Mouse (Mus musculus) left cerebral cortex, adult 9 months (tissue): ENCODE measurements around the gene Agap2.

Experiments used
- DNase-seq, 2 experiments: peaks; one replicate each; pipeline ENCODE4 v3.0.0; 2022; ENCODE audit warnings: low spot score in 2 of 2

Gene Agap2

GRCm38 (mm10) chr10:127075080-127075479, at the start of gene Agap2:
Gene Agap2, plus strand, starts transcription at chr10:127075284.
- DNase-seq = no peak

GRCm38 (mm10) chr10:127030336-127031296, 44.5 kb upstream of the Agap2 start, which contains the start of gene Tsfm:
Gene Tsfm, minus strand, starts transcription at chr10:127030840.
- DNase-seq = peak; percentile 46 to 90

GRCm38 (mm10) chr10:127033301-127033741, 41.8 kb upstream of the Agap2 start:
- no peak for DNase-seq

DNA sequence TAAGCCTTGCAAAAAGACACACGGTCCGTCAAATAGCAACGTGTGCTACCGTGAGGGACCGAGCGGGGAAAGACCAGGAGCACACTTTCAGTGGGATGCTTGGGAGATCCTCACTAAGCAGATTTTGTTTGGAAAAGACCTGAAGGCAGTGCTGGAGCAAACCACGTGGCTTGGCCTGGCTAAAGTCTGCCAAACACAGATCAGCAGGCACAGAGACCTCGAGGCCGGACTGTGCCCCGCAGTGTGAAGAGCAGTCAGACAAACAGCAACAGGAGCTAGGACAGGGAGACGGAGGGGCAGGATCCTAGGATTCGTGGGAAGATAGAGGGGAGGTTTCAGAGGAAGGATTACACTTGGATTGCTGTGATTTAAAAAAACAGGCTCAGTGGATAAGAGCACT, 38.8 kb upstream of the Agap2 start:
- no peak for DNase-seq

GRCm38 (mm10) chr10:127037641-127038040, 37.4 kb upstream of the Agap2 start:
- DNase-seq = no peak

DNA sequence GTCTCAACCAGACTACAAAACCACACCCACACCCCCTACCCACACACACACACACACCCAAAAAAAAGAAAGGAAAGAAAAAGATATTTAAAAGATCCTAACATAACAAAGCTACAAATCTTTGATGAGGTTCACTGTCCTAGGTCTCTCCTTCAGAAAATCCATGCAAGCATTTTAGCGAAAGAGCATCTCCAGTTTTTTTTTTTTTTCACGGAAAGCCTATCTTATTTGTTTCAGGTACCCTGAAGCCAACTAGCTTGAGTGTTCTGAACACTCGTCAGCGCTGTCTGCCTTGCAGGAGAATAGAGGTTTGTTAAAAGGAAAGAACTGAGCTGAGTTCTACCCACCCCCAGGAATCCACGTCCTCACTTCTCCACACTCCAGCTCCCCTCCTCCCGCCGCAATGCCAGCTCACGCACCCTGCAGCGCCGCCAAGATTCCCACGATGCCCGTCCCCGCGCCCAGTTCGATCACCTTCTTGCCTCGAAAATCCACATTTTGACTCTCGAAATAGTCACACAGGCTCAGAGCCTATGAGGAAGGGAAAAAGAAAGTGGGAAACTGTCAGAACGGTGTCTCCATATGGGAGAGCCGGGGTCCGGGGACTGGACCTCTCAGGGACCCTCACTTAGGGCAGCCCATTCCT, 34.4 kb upstream of the Agap2 start:
- DNase-seq = peak in 1 of 2 experiments; percentile 50

DNA sequence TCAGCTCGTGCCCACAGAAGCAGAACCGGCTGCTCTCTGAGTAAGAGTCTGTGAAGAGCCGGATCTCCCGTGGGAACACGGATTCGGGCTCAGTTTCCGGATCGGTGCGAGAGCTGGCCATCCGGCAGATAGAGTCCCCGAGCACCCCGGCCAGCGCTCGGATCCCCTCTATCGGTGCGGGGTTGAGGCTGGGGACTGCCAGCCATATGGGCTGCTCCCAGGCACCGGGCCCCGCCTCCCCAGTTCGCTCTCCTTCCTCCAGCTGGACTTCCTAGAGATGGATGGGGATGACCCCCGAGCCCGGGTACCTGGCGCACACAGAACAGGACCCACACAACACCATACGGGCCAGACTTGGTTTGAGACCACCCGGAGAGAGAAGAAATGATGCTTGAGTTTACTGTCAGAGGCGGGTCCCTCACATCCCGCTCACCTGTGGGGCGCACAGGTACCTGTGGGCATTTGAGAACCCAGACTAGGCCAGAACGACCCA, 33.8 kb upstream of the Agap2 start, which contains the start of the genes Mettl1 and Eef1akmt3:
Mettl1 (plus strand) TSS at position 141 of the 493 bp plus-strand sequence.
Eef1akmt3 (minus strand) TSS at position 240 of the 493 bp plus-strand sequence.
- DNase-seq = no peak

DNA sequence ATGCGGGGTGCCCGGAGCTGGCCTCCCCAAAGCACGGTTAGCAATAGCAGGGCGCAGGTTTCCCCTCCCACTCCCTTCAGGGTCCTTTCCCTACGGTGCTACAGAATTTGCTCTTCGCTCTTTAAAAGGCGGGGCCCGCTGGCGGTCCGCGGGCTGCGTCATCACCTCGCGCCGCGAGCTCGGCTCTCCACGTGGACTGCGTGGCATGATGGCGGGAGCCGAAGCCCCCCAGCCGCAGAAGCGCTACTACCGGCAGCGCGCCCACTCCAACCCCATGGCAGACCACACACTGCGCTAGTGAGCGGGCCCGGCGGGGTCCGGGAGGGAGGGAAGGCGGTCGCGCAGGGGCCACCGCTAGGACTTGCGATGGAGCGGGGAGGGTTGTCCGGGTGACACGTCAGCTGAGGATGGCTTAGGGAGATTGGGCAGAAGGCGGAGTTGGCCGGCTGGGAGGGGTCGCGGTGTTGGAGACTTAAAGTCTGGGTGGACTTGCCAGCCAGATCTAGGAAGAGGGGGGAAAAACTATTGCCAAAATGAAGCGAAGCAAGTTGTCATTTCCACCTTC, 33.2 kb upstream of the Agap2 start:
- peak; percentile 62 to 89 for DNase-seq

DNA sequence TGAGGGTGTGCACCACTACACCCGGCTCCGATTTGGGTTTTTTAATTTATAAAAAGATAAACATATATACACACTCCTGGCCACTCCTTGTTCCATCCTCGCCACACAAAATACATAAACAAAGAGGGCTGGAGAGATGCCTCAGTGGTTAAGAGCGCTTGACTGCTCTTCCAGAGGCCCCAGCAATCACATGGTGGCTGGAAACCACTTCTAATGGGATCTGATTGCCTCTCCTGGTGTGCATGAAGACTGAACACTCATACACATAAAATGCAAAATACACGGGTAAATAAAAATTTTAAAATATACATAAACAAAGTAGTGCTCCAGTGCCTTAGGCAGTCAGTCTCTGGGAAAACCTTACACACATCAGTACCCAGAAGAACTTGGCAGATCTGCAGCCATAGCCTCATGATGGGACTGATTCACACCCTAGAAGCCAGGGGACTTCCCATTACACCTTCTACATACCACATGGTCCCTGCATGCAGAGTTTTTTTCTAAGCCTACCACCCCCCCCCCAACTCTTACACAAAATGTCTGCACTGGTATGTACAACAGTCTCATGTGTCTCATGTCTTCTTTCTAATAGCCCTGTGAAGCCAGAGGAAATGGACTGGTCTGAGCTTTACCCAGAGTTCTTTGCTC, 32.5 kb upstream of the Agap2 start:
- DNase-seq = no peak

DNA sequence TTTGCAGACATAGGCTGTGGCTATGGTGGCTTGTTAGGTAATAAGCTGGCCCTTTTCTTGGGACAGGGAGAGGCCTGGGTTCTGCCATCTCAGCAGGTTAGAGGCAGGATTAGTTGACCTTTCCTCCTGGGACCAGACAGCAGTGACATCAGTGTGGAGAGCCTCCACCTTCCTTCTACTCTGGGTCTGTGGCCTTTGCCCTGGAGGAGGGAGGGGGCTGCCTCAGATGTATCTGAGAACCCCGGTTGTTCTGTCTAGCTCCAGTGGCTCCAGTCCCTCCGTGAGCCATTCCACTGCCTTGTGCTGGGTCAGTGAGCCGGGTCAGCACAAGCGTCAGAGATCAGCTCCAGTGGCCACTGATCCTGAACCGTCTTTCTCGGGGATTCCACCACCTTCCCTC, 31.9 kb upstream of the Agap2 start:
- no peak for DNase-seq

DNA sequence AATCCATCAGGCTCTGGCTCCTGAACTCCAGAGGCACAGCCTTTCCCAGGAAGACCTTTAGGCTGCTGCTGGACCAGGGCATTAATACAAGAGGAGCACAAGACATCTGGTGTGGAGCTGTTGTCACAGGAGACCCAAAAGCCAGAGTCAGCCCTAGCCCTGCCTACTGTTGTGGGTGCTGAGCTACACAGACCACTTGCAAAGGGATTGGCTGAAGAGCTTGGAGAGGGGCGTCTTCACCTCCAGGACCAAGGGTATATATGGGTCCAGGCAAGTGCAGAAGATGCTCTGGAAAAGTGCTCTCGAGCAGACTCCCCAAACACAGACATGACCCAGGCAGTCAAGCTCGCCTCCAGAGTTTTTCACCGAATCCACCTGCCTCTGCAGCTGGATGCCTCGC, 27.1 kb upstream of the Agap2 start, which contains the start of gene Cyp27b1:
Cyp27b1 (plus strand) TSS at position 297 of the 400 bp plus-strand sequence.
- DNase-seq = no peak

GRCm38 (mm10) chr10:127048608-127049394, 26.3 kb upstream of the Agap2 start:
- DNase-seq = no peak

DNA sequence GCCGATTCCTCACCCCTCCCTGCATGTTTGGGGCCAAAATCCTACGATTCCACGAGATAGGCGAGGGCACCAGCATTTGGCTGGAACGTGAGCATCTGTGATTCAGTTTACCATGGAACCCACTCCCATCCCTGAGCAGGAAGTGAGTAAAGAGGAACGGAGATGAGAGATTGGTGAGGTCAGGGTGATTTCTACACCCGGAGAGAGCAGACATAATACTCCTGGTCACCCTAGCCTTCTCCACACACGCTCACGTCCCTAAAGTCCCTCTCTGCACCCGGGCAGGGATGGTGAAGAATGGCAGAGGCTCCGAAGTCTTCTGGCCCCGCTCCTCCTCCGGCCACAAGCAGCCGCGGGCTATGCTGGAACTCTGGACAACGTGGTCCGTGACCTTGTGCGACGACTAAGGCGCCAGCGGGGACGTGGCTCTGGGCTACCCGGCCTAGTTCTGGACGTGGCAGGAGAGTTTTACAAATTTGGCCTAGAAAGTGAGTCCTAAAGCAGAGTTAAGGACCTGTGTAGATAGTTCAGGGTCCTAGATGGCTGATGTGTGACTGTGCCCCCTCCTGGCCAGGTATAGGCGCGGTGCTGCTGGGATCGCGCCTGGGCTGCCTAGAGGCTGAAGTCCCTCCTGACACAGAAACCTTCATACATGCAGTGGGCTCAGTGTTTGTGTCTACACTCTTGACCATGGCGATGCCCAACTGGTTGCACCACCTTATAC, 25.5 kb upstream of the Agap2 start:
- DNase-seq = no peak

DNA sequence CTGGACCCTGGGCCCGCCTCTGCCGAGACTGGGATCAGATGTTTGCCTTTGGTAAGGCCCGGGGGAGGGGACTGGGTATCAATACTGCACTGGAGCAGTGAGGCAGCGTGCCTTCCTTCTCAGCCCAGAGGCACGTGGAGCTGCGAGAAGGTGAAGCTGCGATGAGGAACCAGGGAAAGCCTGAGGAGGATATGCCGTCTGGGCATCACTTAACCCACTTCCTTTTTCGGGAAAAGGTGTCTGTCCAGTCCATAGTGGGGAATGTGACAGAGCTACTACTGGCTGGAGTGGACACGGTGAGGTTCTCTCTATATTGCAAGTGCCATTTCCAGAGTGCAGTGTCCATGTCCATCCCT, 25.0 kb upstream of the Agap2 start:
- no peak for DNase-seq

DNA sequence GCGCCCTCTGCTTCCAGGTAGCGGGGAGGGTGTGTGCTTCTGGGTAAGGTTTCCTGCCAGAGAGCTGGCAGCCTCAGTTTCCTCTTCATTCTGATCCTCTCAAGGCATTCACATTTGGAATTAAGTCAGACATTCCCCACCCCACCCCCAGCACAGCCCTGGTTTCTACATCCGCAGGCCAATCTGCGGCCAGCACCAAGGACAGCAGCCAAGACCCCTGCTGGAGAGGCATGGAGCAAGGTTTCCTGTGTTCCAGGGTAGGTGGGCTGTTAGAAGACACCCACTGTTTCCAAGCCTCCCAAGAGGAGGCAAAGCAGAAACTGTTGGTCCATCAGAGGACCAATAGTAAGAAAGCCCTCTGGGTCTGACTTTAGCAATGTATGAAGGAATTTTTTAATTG, 20.4 kb upstream of the Agap2 start:
- no peak for DNase-seq

DNA sequence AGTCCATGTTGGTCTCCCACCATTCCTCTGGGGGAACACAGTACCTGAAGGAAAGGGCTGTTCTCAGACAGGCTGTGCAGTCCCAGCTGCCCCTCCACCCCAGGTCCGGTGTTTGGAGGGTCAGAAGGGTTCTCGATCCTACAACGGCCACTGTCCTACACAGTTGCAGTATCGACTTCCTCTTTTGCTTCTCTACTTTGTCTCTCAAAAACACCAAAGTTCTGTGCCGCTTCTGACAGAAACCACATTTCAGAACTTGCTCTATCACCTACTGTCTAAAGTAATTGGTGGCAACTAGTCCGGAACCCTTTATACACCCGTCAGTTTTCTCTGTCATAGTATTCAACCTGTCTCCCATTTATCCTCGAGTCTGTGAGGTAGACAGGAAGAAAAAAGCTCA, 19.7 kb upstream of the Agap2 start:
- no peak for DNase-seq

GRCm38 (mm10) chr10:127056490-127056889, 18.6 kb upstream of the Agap2 start:
- no peak for DNase-seq

DNA sequence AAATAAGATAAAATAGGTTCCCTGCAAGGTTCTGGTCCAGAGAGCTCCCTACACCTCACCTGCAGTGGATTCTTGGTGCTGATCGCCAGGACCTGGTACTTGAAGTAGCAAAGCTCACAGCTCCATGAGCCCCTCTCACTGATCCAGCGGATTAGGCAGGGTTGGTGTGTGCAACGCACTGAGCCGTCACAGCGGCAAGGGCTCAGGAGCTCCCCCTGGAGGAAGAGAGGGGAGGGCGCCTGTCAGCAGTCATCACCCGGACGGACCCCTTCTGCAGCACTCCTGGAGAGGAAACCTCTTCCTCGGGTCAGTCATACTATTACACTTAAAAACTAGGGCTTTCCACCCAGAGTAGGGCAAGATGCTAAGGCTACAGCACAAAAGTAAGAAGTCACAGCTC, 16.9 kb upstream of the Agap2 start:
- peak in 1 of 2 experiments; percentile 73 for DNase-seq

DNA sequence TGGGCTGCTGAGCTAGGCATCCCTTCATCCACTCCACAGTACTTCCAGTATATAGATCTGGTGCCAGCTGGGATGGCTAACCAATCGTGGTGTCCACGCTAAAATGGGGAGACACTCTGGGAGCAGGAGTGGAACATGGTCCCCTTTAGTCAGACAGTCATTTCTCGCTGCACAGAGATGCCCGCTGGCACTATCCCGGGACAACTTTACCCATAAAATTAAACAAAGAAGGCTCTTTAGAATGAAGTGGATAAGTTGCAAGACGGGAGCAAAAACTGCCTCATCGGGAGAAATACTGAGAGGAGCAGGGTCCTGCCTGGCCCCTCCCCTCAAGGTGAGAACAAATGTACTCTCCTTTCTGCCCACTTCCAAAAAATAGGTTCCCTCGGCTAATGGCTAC, 16.4 kb upstream of the Agap2 start:
- no peak for DNase-seq
